Mouse (Mus musculus): ENCODE results near the gene Id1.

The Id1 gene

DNA sequence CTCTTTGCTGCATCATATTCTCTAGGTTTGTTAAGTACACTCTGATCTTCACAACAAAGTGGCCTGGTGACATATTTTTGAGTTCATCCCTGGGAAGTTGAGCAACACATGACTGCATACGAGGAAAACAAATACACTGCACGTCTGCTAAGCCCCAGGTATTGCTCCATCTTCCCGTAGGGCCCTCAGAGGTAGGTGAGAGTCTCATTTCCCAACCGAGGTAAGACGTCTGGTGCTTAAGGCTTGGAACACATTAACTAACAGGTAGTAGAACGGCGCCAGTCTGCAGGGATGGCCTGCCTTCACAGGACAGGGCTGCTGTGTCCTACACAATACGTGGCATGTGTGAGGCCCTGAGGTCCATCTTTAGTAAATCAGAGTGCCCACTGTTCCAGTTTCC, 48.6 kb downstream of the Id1 start:
- no peak for DNase-seq (ENCODE audit: low spot score)

DNA sequence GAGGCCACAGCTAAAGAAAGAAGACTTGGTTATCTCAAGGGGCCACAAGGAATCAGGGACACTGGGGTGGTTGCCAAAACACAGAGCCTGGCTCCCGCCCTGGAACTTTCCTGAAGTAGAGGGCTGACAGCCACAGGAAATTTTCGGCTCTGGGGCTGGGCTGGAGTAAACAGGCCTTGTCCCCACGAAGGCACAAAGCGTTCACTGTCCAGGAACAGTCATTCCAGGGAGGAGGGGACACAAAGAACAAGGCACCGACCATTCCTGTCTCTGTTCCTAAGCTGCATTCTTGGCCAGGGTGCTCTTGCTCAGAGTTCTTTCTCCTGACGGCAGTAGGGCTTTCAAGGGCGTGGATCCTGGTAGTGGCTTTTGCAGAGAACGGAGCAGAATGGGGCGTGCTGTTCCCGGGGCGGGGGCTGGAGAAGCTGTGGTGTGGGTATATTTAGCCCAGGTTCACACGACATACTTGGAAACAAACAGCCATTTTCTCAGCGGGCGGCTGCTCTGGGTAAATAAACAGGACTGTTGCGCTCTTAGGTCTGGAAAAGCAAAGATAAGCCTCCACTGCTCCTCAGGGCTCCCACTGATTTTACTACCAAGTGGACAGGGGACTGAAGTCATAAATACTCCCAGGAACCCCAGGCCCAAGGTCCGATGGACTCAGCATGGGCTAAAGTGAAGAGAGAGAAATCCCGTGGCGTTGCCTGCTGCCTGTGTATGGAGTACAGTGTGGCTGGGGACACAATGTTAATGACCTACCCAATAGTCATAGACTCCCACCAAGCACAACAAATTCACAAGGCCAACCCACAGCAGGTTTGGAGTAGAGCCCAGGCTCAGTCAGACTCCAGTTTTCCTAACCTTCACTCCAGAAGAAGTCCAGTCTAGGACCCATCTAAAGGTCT, 49.6 kb downstream of the Id1 start:
- DNase-seq (ENCODE audit: low spot score): no peak
